Mouse (Mus musculus) hindbrain, embryonic 13.5 days (tissue): Measurements from ENCODE around the gene Acot7. TPM values are rescaled to one million over a fixed set of nuclear protein-coding genes. Genes with fewer than 3 reads are reported as not detected.
A peak's percentile ranks its signal among the peaks of the same experiment; 100 is the strongest.

ENCODE experiments used
- ATAC-seq: fragments of 200-750 bp; cut with Nextera tagmentation; 2 replicates; pipeline ENCODE4 v1.8.0; 2017; ENCODE audit warnings: moderate TSS enrichment; ENCODE audit not compliant: low FRiP score
- H3K27ac ChIP-seq: fragments of 300-500 bp; sonication (generic); 2 replicates; pipeline ENCODE4 v1.5.1; 2015; ENCODE audit warnings: inconsistent platforms, mild to moderate bottlenecking, moderate library complexity
- H3K27me3 ChIP-seq: fragments of 300-500 bp; sonication (generic); 2 replicates; pipeline ENCODE4 v1.6.1; 2015; ENCODE audit warnings: mild to moderate bottlenecking, inconsistent platforms
- H3K36me3 ChIP-seq: fragments of 300-500 bp; sonication (generic); 2 replicates; pipeline ENCODE4 v1.6.1; 2015; ENCODE audit warnings: mild to moderate bottlenecking, inconsistent platforms
- H3K4me1 ChIP-seq: fragments of 300-500 bp; sonication (generic); replicated peaks from 2 replicates; pipeline ENCODE4 v1.6.1; 2015; ENCODE audit warnings: inconsistent platforms
- H3K4me2 ChIP-seq: fragments of 300-500 bp; sonication (generic); 2 replicates; pipeline ENCODE4 v1.6.1; 2015; ENCODE audit warnings: inconsistent platforms, mild to moderate bottlenecking, moderate library complexity
- H3K4me3 ChIP-seq: fragments of 300-500 bp; sonication (generic); 2 replicates; pipeline ENCODE4 v1.5.1; 2015; ENCODE audit warnings: mild to moderate bottlenecking, inconsistent platforms
- H3K9ac ChIP-seq: fragments of 300-500 bp; sonication (generic); 2 replicates; pipeline ENCODE4 v1.6.1; 2015; ENCODE audit warnings: mild to moderate bottlenecking, inconsistent platforms
- H3K9me3 ChIP-seq: fragments of 300-500 bp; sonication (generic); 2 replicates; pipeline ENCODE4 v1.6.1; 2016; ENCODE audit warnings: inconsistent platforms
- WGBS: fragments of 180-500 bp; shearing (Covaris S2); methylation state at CpG from one replicate; pipeline ENCODE4 v1.1.7; 2015; 5-methylcytosine and 5-hydroxymethylcytosine counted together
- polyA plus RNA-seq: library from polyadenylated mRNA; unstranded; fragments of >200 nt; fragmentation: Nextera tagmentation; extraction: Ambion mirVana; gene quantifications from 2 replicates; pipeline ENCODE4 v1.2.1, GENCODE M21; 2015

Acot7 gene
- polyA plus RNA-seq, 1 experiment from 2014 or later: 269 TPM

DNA sequence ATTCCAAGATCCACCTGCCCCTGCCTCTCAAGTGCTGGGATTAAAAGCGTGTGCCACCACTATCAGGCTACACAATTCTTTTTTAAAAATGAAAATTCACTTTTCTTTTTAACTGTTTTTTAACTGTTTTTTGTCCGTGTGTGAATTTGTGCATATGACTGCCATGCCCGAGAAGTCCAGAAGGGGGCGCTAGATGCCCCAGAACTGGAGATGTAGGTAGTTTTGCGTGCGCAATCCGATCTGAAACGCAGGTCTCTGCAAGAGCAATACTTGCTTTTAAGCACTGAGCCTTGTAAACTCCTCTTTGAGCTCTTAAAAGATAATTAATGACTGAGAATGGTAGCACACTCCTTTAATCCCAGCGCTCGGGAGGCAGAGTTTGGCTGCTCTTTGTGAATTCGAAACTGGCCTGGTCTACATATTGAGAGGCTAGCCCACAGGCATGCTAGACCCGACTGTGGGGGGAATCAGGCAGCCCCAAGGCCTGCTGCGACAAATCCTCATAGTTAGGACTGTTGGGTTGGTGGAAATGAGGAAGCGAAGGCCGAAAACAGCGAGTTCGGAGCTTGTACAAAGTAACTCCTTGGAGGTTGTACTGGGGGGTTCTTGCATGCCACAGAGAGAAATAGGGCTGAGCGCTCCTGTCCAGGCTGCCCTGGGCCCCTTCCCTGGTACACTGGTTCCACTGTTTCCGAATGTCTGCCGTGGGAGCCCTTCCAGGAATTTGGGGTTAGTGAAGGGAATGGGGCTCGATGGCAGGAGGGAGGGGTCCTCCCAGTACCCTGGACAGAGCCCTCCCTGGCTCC lies 20.0 kb upstream of the Acot7 start:
- Histone ChIP-seq H3K4me2 (peak overlapping the region; percentile 23; the same call in 1 of the 2 replicates), H3K36me3 (no peaks in the 10 kb centered on the region), H3K4me1 (peaks cover 28% of the 10 kb centered on the region), H3K9ac (no peak overlapping the region), H3K27ac (no peak overlapping the region), H3K27me3 (peaks cover 93% of the 10 kb centered on the region), H3K4me3 (peak overlapping the region; percentile 22), H3K9me3 (no peaks in the 10 kb centered on the region)
- no peak for ATAC-seq
- WGBS: 17% methylated on average over 21 of the region's 21 CpGs

DNA sequence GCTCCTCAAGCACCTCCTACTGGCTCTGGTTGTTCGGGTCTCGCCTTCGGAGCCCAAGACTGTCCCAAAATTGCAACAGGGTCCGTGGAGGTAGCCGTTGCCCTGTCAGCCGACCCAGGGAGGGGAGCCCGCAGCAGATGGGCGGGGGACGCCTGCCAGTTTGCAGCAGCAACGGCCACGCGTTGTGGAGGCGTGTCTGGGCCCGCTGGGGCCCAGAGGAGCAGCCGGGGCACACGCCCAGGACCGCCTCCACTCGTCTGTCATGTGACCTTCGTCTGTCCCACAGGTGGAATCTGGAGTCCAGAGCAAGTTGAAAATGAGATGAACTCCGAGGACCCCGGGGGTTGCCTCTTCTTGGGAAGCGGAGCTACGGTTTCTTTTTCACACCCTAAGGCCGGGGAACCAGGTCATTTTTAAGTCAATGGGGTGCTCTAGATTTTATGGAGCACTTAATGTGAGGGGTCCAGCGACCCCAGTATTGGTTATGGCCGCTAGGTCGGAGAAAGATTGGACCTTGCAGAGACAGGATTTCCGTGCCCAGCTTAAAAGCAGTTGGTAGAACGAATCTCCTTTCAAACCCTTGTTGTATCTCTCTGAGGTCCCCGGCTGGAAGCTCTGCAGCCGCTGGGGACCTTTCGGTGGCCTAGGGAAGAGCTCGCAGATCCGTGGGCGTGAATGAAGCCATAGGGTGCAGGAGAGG lies 19.2 kb upstream of the Acot7 start, which contains the start of gene Hes2:
Gene Hes2, plus strand, starts transcription at position 283 of the 700 bp plus-strand sequence.
- Histone ChIP-seq H3K27me3 (peaks cover 89% of the 10 kb centered on the region), H3K36me3 (no peaks in the 10 kb centered on the region), H3K4me2 (peak within 1 kb of the TSS; percentile 23), H3K27ac (no peak within 1 kb of the TSS), H3K9me3 (no peaks in the 10 kb centered on the region), H3K4me1 (peaks cover 24% of the 10 kb centered on the region), H3K9ac (no peak within 1 kb of the TSS), H3K4me3 (peak within 1 kb of the TSS; percentile 22)
- WGBS: 5% methylated on average over 35 of the region's 35 CpGs
- ATAC-seq: no peak

DNA sequence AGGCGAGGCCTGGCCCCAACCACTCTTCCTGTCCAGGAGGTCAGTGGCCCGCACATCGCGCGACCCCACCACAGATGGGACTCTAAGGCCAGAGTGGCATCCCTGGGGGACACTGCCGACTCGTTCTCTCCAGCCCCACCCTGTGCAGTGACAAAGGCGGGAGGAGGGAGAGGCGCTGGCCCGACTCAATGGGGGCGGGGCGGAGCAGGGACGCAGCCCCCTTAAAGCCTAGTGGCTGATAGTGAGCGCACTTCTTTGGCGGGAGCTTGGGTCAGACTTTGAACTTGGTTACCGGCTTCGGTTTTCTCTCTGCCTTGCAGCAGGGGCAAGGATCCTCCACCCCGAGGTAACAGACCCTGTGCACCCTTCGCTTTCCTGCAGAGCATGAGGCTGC lies 18.7 kb upstream of the Acot7 start:
- no peak overlapping the region for H3K9ac ChIP-seq
- H3K27ac ChIP-seq: no peak overlapping the region
- H3K27me3 ChIP-seq: peaks cover 89% of the 10 kb centered on the region
- H3K36me3 ChIP-seq: no peaks in the 10 kb centered on the region
- no peaks in the 10 kb centered on the region for H3K9me3 ChIP-seq
- H3K4me2 ChIP-seq: peak overlapping the region; percentile 23
- H3K4me3 ChIP-seq: peak overlapping the region; percentile 22
- ATAC-seq: no peak
- H3K4me1 ChIP-seq: peaks cover 24% of the 10 kb centered on the region
- WGBS: under 1% methylated on average over 19 of the region's 19 CpGs

DNA sequence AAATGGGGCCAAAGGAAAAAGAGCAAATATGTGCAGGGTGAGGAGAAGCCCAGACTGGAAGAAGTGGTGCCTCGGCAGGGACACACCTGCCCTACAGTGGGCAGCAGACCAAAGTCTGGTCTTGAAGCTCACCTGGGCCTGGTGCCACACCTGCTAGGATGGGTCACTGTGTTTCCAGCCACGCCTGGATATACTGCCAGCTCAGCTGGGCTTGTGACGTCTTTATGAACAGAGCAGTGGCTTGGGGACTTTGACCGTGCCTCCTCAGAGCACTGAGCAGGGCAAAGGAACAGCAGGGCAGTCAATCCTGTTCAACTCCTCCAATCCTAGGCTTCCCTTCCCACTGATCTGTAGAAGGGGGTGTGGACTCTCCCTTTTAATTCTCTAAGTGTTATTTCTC lies 17.2 kb upstream of the Acot7 start:
- H3K4me3 ChIP-seq: no peak overlapping the region
- H3K9ac ChIP-seq: no peak overlapping the region
- peaks cover 79% of the 10 kb centered on the region for H3K27me3 ChIP-seq
- peaks cover 24% of the 10 kb centered on the region for H3K4me1 ChIP-seq
- 48% methylated on average over 4 of the region's 4 CpGs for WGBS
- no peak for ATAC-seq
- H3K27ac ChIP-seq: no peak overlapping the region
- no peak overlapping the region for H3K4me2 ChIP-seq
- H3K36me3 ChIP-seq: no peaks in the 10 kb centered on the region
- no peaks in the 10 kb centered on the region for H3K9me3 ChIP-seq

DNA sequence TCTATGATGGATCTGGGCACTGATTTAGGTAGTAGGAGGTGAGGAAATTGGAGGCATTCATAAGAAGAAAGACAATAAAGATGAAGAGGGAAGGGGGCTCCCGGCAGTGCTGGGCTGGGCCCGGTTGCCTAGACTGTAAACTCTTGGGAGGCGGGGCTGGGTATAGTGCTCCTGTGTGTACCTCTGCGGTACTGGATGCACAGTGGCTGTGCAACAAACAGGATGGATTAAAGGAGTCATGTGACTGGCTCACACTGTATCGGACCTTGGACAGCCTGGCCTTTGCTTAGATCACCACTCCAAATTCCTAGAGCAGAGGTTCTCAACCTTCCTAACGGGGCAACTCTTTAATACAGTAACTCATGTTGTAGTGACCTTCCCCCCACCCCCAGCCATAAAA lies 16.3 kb upstream of the Acot7 start:
- no peak overlapping the region for H3K4me2 ChIP-seq
- 79% methylated on average over 6 of the region's 6 CpGs for WGBS
- H3K4me1 ChIP-seq: peaks cover 24% of the 10 kb centered on the region
- ATAC-seq: no peak
- H3K27ac ChIP-seq: no peak overlapping the region
- H3K4me3 ChIP-seq: no peak overlapping the region
- H3K9ac ChIP-seq: no peak overlapping the region
- H3K27me3 ChIP-seq: peaks cover 79% of the 10 kb centered on the region
- H3K9me3 ChIP-seq: no peaks in the 10 kb centered on the region
- H3K36me3 ChIP-seq: no peaks in the 10 kb centered on the region

DNA sequence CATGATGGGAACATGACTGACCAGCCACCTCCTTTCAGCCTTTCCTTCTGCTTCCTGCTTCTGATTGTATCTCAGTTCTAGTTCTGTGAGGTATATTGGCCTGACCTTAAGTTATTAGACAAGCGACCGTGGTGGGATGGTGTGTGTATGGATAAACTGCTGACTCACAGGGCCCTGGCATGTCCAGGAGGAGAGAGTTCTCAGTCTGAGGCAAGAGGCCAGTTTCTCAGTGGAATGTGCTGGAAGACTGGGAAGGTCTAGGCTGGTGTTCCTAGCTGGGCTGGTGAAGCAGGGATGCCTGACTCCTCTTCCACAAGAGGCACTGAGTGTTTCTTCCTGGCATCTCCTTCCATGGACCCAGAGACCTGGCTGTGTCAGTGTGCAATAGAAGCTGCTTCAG lies 15.2 kb upstream of the Acot7 start:
- Histone ChIP-seq H3K27ac (no peak overlapping the region), H3K4me3 (no peak overlapping the region), H3K4me2 (no peak overlapping the region), H3K9ac (no peak overlapping the region), H3K27me3 (peaks cover 74% of the 10 kb centered on the region), H3K9me3 (no peaks in the 10 kb centered on the region), H3K36me3 (no peaks in the 10 kb centered on the region), H3K4me1 (peaks cover 24% of the 10 kb centered on the region)
- ATAC-seq: no peak
- 90% methylated on average over 2 of the region's 2 CpGs for WGBS

DNA sequence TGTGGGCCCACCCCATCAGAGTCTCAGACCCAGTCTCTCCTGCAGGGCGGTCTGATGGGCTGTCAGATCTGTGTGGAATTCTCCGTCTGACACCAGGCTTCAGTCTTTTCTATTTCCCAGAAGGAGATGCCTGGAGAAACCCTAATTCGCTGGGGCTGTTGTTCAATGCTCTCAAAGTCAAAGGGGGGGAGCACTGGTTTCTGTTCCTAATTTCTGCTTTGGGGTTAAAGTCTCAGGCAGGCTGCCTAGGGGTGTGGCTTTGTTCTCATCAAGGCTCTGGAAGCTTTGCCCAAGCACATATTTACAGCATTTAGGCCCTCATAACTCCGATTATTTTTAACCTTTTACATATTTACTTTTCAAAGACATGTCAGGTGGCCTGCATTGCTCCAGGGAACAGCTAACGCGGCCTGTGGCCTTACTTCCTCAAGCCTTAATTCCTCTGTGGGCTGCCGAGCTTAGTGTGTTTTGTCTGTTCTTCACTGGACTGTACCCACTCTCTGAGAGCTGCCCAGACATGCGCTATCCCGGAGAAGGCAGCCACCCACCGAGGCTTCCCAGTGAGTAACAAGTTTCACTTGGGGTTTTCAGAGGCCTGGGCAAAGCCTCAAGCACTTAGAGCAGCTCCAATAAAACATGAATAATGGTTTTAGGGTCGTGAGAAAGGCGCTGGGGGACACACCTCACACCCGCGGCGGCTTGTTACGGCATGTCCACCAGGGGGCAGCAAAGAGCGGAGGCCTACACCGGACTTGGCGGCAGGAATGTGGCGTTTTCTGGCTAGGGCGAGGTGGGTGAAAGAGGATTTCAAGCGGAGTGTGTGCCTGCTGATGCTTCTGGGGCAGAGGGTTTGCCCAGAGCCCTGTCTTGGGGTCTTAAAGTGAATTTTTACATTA lies 12.7 kb upstream of the Acot7 start:
- Histone ChIP-seq H3K9ac (no peak overlapping the region), H3K4me3 (no peak overlapping the region), H3K36me3 (no peaks in the 10 kb centered on the region), H3K27ac (no peak overlapping the region), H3K9me3 (no peaks in the 10 kb centered on the region), H3K27me3 (peaks cover 64% of the 10 kb centered on the region), H3K4me2 (no peak overlapping the region), H3K4me1 (no peaks in the 10 kb centered on the region; the same call in 1 of the 2 replicates)
- no peak for ATAC-seq
- 31% methylated on average over 22 of the region's 22 CpGs for WGBS

DNA sequence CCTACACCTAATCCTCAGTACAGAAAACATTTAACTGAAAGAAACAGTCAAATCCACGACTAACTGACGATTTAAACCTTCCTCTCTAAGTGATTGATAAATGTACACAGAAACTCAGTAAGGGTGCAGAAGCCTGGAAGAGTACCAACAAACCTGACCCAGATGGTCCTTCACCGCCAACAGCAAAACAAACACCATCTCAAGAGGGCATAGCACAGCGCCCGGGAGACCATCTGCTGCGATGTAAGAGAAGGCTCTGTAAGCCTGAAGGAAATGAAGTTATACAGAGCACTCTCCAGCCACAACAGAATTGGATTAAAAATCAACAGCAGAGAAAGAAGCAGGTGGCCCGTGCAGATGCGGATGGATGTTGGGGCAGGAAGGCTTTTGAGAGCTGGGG lies 9.9 kb upstream of the Acot7 start:
- Histone ChIP-seq H3K9ac (no peak overlapping the region), H3K27ac (peak overlapping the region; percentile 32; the same call in 1 of the 2 replicates), H3K36me3 (no peaks in the 10 kb centered on the region), H3K27me3 (peaks cover 48% of the 10 kb centered on the region), H3K9me3 (no peaks in the 10 kb centered on the region), H3K4me2 (no peak overlapping the region), H3K4me1 (no peaks in the 10 kb centered on the region; the same call in 1 of the 2 replicates), H3K4me3 (no peak overlapping the region)
- 49% methylated on average over 8 of the region's 8 CpGs for WGBS
- ATAC-seq: no peak

DNA sequence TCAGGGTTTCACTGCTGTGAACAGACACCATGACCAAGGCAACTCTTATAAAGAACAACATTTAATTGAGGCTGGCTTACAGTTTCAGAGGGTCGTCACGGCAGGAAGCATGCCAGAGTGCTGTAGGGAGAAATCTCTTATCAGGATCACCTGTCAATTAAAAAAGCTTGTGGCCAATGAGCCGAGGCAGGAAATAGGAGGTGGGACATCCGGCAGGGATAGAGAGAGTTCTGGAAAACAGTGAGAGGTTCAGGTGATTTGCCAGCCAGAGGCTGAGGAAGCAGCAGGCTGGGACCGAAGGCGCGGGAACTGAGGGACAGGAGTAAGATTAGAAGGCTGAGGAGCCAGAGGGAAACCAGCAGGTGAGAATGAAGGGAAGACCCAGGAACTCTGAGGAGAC lies 8.8 kb upstream of the Acot7 start:
- Histone ChIP-seq H3K4me3 (no peak overlapping the region), H3K4me2 (no peak overlapping the region), H3K9me3 (no peaks in the 10 kb centered on the region), H3K4me1 (no peaks in the 10 kb centered on the region; the same call in 1 of the 2 replicates), H3K27ac (no peak overlapping the region), H3K27me3 (peaks cover 51% of the 10 kb centered on the region), H3K9ac (no peak overlapping the region), H3K36me3 (no peaks in the 10 kb centered on the region)
- WGBS: 83% methylated on average over 7 of the region's 7 CpGs
- no peak for ATAC-seq

DNA sequence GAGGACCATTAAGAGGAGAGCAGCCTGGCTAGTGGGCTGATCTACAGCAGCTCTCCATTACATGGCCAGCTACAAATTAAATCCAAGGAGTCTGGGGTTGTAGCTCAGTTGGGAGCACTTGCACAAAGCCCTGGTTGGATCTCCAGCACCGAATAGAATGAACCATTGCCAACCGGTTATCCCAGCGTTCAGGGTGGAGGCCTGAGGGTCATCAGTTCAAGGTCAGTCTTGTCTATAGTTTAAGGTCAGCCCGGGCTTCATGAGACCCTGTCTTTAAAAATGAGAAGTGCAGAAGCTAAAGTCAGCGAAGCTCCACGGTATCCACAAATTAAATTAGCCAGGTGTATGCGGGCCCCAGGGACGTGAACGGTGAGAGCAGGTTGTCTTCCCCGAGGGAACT lies 7.6 kb upstream of the Acot7 start:
- Histone ChIP-seq H3K27me3 (peaks cover 58% of the 10 kb centered on the region), H3K27ac (no peak overlapping the region), H3K4me3 (no peak overlapping the region), H3K4me2 (no peak overlapping the region), H3K4me1 (no peaks in the 10 kb centered on the region; the same call in 1 of the 2 replicates), H3K9me3 (no peaks in the 10 kb centered on the region), H3K9ac (no peak overlapping the region; the same call in 1 of the 2 replicates), H3K36me3 (no peaks in the 10 kb centered on the region)
- ATAC-seq: no peak
- 81% methylated on average over 10 of the region's 10 CpGs for WGBS

DNA sequence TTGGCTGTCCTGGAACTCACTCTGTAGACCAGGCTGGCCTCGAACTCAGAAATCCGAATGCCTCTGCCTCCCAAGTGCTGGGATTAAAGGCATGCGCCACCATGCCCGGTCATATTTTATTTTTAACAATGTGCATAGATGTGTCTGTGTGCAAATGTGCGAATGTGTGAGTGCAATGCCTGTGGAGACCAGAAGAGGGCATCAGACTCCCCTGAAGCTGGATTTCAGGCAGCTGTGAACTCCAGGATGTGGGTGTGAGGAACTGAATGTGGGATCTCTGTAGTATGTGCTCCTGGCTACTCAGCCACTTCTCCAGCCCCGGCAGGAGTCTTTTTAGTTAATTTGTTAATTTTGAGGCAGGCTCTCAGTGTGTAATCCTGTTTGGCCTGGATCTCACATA lies 6.4 kb upstream of the Acot7 start:
- no peak overlapping the region for H3K4me2 ChIP-seq
- 83% methylated on average over 6 of the region's 6 CpGs for WGBS
- H3K27me3 ChIP-seq: peaks cover 66% of the 10 kb centered on the region
- no peaks in the 10 kb centered on the region for H3K36me3 ChIP-seq
- H3K4me3 ChIP-seq: no peak overlapping the region
- H3K4me1 ChIP-seq: no peaks in the 10 kb centered on the region; the same call in 1 of the 2 replicates
- no peak overlapping the region for H3K27ac ChIP-seq
- no peak for ATAC-seq
- no peak overlapping the region for H3K9ac ChIP-seq
- no peaks in the 10 kb centered on the region for H3K9me3 ChIP-seq

DNA sequence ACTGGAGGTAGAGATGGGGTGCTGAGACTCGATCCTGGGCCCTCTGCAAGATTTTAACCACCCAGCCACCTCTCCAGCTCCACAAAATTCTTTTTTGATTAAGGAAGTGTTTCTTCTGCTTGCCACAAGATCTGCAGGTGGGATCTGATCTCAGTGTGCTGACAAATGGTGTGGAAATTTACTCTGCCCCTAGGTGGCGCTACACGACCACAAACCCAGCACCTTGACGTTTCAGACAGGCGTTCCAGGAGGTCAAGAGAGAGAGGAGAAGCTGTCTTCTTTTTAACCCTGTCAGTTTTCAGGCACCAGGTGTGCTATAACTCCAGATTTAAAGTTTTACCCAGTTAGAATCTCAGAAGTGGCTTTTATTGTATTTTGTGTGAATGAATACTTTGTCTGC lies 4.9 kb upstream of the Acot7 start:
- peaks cover 67% of the 10 kb centered on the region for H3K27me3 ChIP-seq
- no peak for ATAC-seq

More for the DNA sequence above, 4.9 kb upstream of the Acot7 start:
- Histone ChIP-seq H3K4me2 (no peak overlapping the region), H3K9ac (no peak overlapping the region), H3K27ac (no peak overlapping the region), H3K4me1 (peaks cover 7% of the 10 kb centered on the region), H3K9me3 (no peaks in the 10 kb centered on the region), H3K4me3 (no peak overlapping the region), H3K36me3 (no peaks in the 10 kb centered on the region)
- 2% methylated on average over 5 of the region's 5 CpGs for WGBS
